Mouse (Mus musculus): ENCODE measurements around the gene Ppp6r3. TPM values are rescaled to one million over a fixed set of nuclear protein-coding genes. Genes with fewer than 3 reads are reported as not detected.

Gene Ppp6r3
- polyA plus RNA-seq, 1 experiment, result 28.8 TPM

GRCm38 (mm10) chr19:3612534-3613273, 37.2 kb upstream of the Ppp6r3 start:
- Histone ChIP-seq H3K27me3 (ENCODE audit: control insufficient read depth, insufficient read depth, low read length) (no peaks in the 10 kb centered on the region), H3K4me1 (ENCODE audit: control insufficient read depth, insufficient read depth, low read length) (no peaks in the 10 kb centered on the region), H3K36me3 (ENCODE audit: control insufficient read depth, insufficient read depth, low read length) (no peaks in the 10 kb centered on the region), H3K27ac (ENCODE audit: control insufficient read depth, insufficient read depth, low read depth, low read length) (no peak overlapping the region), H3K4me3 (ENCODE audit: control insufficient read depth, low read depth, low read length) (no peak overlapping the region)
- no peak for TF ChIP-seq POLR2A (IDR thresholded peaks at IDR 0.05; ENCODE audit: control insufficient read depth, low read depth, low read length)
- no peak for TF ChIP-seq CTCF (IDR thresholded peaks at IDR 0.05; ENCODE audit: control insufficient read depth, insufficient read depth, insufficient replicate concordance, low read depth, low read length)

GRCm38 (mm10) chr19:3611730-3612129, 36.2 kb upstream of the Ppp6r3 start:
- Histone ChIP-seq H3K4me1 (ENCODE audit: control insufficient read depth, insufficient read depth, low read length) (no peaks in the 10 kb centered on the region), H3K27me3 (ENCODE audit: control insufficient read depth, insufficient read depth, low read length) (no peaks in the 10 kb centered on the region), H3K27ac (ENCODE audit: control insufficient read depth, insufficient read depth, low read depth, low read length) (no peak overlapping the region), H3K4me3 (ENCODE audit: control insufficient read depth, low read depth, low read length) (no peak overlapping the region), H3K36me3 (ENCODE audit: control insufficient read depth, insufficient read depth, low read length) (no peaks in the 10 kb centered on the region)
- TF ChIP-seq POLR2A (IDR thresholded peaks at IDR 0.05; ENCODE audit: control insufficient read depth, low read depth, low read length) (no peak), CTCF (IDR thresholded peaks at IDR 0.05; ENCODE audit: control insufficient read depth, insufficient read depth, insufficient replicate concordance, low read depth, low read length) (no peak)

GRCm38 (mm10) chr19:3610886-3611285, 35.3 kb upstream of the Ppp6r3 start:
- Histone ChIP-seq H3K4me1 (ENCODE audit: control insufficient read depth, insufficient read depth, low read length) (no peaks in the 10 kb centered on the region), H3K27me3 (ENCODE audit: control insufficient read depth, insufficient read depth, low read length) (no peaks in the 10 kb centered on the region), H3K27ac (ENCODE audit: control insufficient read depth, insufficient read depth, low read depth, low read length) (0 out of 2 replicates have a peak overlapping the region, but pooled peaks have one; percentile 26), H3K4me3 (ENCODE audit: control insufficient read depth, low read depth, low read length) (no peak overlapping the region), H3K36me3 (ENCODE audit: control insufficient read depth, insufficient read depth, low read length) (no peaks in the 10 kb centered on the region)
- no peak for TF ChIP-seq CTCF (IDR thresholded peaks at IDR 0.05; ENCODE audit: control insufficient read depth, insufficient read depth, insufficient replicate concordance, low read depth, low read length)
- TF ChIP-seq POLR2A (IDR thresholded peaks at IDR 0.05; ENCODE audit: control insufficient read depth, low read depth, low read length), result no peak

GRCm38 (mm10) chr19:3609826-3610225, 34.3 kb upstream of the Ppp6r3 start:
- H3K36me3 ChIP-seq (ENCODE audit: control insufficient read depth, insufficient read depth, low read length), result no peaks in the 10 kb centered on the region
- no peak overlapping the region for H3K27ac ChIP-seq (ENCODE audit: control insufficient read depth, insufficient read depth, low read depth, low read length)
- no peaks in the 10 kb centered on the region for H3K4me1 ChIP-seq (ENCODE audit: control insufficient read depth, insufficient read depth, low read length)
- TF ChIP-seq CTCF (IDR thresholded peaks at IDR 0.05; ENCODE audit: control insufficient read depth, insufficient read depth, insufficient replicate concordance, low read depth, low read length) (no peak), POLR2A (IDR thresholded peaks at IDR 0.05; ENCODE audit: control insufficient read depth, low read depth, low read length) (no peak)
- H3K27me3 ChIP-seq (ENCODE audit: control insufficient read depth, insufficient read depth, low read length), result no peaks in the 10 kb centered on the region
- H3K4me3 ChIP-seq (ENCODE audit: control insufficient read depth, low read depth, low read length), result no peak overlapping the region

- Histone ChIP-seq H3K4me1 (ENCODE audit: control insufficient read depth, insufficient read depth, low read length) (no peaks in the 10 kb centered on the region), H3K27ac (ENCODE audit: control insufficient read depth, insufficient read depth, low read depth, low read length) (no peak overlapping the region), H3K27me3 (ENCODE audit: control insufficient read depth, insufficient read depth, low read length) (no peaks in the 10 kb centered on the region), H3K36me3 (ENCODE audit: control insufficient read depth, insufficient read depth, low read length) (no peaks in the 10 kb centered on the region), H3K4me3 (ENCODE audit: control insufficient read depth, low read depth, low read length) (no peak overlapping the region)
- TF ChIP-seq POLR2A (IDR thresholded peaks at IDR 0.05; ENCODE audit: control insufficient read depth, low read depth, low read length) (no peak), CTCF (IDR thresholded peaks at IDR 0.05; ENCODE audit: control insufficient read depth, insufficient read depth, insufficient replicate concordance, low read depth, low read length) (no peak)
These were observed 18.8 kb upstream of the Ppp6r3 start for GRCm38 (mm10) chr19:3594316-3594715.

GRCm38 (mm10) chr19:3593379-3594055, 18.0 kb upstream of the Ppp6r3 start:
- Histone ChIP-seq H3K27ac (ENCODE audit: control insufficient read depth, insufficient read depth, low read depth, low read length) (no peak overlapping the region), H3K36me3 (ENCODE audit: control insufficient read depth, insufficient read depth, low read length) (no peaks in the 10 kb centered on the region), H3K4me3 (ENCODE audit: control insufficient read depth, low read depth, low read length) (no peak overlapping the region), H3K4me1 (ENCODE audit: control insufficient read depth, insufficient read depth, low read length) (no peaks in the 10 kb centered on the region), H3K27me3 (ENCODE audit: control insufficient read depth, insufficient read depth, low read length) (no peaks in the 10 kb centered on the region)
- TF ChIP-seq POLR2A (IDR thresholded peaks at IDR 0.05; ENCODE audit: control insufficient read depth, low read depth, low read length) (no peak), CTCF (IDR thresholded peaks at IDR 0.05; ENCODE audit: control insufficient read depth, insufficient read depth, insufficient replicate concordance, low read depth, low read length) (no peak)

GRCm38 (mm10) chr19:3589968-3590367, 14.4 kb upstream of the Ppp6r3 start:
- no peak for TF ChIP-seq POLR2A (IDR thresholded peaks at IDR 0.05; ENCODE audit: control insufficient read depth, low read depth, low read length)
- no peak for TF ChIP-seq CTCF (IDR thresholded peaks at IDR 0.05; ENCODE audit: control insufficient read depth, insufficient read depth, insufficient replicate concordance, low read depth, low read length)
- H3K27ac ChIP-seq (ENCODE audit: control insufficient read depth, insufficient read depth, low read depth, low read length), result no peak overlapping the region
- no peak overlapping the region for H3K4me3 ChIP-seq (ENCODE audit: control insufficient read depth, low read depth, low read length)
- no peaks in the 10 kb centered on the region for H3K36me3 ChIP-seq (ENCODE audit: control insufficient read depth, insufficient read depth, low read length)
- no peaks in the 10 kb centered on the region for H3K4me1 ChIP-seq (ENCODE audit: control insufficient read depth, insufficient read depth, low read length)
- H3K27me3 ChIP-seq (ENCODE audit: control insufficient read depth, insufficient read depth, low read length), result no peaks in the 10 kb centered on the region

Measured in testis, adult 2 months (tissue).